Mouse (Mus musculus): ENCODE data around the gene Mgst2.

Gene Mgst2

DNA sequence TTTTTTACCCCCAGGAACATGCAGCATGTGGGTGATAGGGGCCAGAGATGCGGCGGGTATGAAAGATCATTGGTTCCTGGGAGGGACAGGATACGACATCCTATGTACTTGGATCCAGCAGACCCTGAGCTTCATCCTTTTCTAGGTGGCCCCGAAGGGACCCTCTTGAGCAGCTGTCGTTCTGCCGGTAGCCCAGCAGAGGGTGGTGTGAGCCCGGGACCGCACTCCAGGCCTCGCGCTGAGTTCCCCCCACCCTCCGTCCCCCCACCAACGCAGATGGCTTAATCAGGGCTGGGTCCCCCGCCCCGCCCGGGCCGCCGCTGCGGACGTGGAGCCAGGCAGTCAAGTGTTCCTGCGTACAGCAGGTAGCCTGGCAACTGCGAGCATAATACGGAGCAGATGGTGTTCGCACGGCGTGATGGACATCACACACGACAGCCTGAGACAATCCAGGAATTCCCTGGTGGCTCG, 41.2 kb downstream of the Mgst2 start:
- DNase-seq (ENCODE audit: low spot score): peak; percentile 82

DNA sequence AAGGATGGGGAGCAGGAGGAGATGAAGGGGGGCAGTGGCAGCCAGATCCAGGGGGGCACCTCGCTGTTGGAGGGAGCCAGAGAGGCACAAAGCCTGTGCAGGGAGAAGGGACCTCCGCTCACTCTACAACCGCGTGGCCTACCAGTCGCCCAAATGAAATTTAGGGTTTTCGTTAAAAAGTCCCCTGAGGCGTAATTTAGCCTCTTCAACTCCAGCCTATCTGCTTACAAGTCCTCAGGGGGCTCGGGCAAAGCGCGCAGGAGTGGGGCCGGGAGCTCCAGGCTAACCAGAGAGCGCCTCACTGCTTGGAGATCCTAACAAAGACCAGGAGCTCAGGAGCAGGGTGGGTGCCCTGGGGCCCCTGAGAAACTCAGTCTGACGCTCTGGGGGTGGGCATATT, 41.8 kb downstream of the Mgst2 start:
- DNase-seq (ENCODE audit: low spot score): peak; percentile 27

DNA sequence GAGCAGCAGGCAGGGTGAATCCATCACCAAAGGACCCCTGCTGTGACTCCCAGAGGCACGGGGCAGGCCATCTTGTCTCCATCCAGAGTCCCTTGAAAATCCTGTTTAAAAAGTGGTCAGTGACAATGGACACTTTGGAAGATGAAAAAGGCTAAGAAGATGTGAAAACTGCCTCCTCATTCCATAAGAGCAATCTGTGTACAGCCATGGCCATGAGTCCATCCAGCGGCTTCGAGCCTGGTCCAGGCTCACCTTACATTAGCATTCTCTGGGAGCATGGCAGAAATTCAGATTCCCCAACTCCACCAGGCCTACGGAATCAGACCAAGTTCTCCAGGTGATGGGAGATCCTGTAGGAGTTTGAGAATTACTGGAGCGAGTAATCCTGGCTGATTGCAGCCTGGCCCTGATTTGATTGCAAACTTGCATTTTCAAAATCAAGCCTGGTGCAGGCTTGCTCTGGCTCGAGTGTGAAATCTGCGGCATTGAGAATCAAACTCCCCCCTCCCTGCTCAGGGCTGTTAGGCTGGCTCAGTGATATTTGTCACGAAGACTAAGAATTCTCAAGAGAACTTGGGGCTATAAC, 42.6 kb downstream of the Mgst2 start:
- no peak for DNase-seq (ENCODE audit: low spot score)

DNA sequence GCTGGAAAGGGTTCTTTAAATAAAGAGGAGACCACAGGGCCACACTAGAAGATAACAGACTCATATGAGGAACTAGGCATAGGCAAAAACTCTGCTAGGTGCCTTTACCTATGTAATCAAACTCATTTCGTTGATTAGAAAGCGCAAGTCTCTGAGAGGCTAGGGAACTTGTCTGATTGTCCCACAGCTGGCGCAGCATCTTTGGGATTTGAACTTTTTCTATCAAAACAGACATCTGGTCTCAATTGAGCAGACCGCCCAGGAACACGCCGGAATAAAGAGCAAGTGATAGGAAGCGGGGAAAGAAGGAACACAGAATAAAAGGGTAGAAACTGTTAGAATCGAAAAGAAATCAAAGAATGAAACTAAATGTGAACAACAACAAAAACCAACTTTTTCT, 43.3 kb downstream of the Mgst2 start:
- no peak for DNase-seq (ENCODE audit: low spot score)

DNA sequence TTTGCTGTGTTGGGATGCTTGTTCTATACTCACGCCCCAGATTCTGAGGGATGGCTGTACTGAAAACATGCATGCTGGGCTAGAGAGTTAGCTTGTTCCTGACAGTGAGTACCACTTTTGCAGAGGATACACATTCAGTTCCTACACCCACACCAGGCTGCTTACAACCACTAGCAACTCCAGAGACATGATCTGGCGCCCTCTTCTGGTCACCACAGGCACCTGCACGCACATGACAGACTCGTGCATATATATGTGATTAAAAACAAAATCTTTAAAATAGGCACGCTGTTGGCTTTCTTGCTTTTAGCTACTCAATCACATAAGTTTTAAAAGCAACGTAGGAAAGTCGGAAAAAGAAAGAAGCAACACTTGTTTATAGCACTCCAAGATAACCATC, 45.1 kb downstream of the Mgst2 start:
- no peak for DNase-seq (ENCODE audit: low spot score)

DNA sequence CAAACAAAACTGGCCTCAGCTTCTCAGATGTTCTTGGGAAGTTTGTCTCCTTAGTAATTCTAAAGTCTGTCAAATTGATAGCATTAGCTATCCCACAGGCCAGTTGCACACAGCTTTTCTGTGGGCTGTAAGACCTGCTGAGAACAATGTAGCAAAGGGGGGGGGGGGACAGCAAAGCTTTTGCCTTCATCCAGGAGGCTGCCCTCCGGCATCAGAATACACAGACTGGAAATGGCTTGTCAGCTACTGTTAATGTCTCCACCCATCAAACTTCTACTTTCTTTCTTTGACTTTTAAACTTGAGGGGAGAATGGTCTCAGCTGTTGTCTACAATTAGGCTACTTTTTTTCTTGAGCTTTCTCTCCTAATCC, 48.2 kb downstream of the Mgst2 start:
- no peak for DNase-seq (ENCODE audit: low spot score)

DNA sequence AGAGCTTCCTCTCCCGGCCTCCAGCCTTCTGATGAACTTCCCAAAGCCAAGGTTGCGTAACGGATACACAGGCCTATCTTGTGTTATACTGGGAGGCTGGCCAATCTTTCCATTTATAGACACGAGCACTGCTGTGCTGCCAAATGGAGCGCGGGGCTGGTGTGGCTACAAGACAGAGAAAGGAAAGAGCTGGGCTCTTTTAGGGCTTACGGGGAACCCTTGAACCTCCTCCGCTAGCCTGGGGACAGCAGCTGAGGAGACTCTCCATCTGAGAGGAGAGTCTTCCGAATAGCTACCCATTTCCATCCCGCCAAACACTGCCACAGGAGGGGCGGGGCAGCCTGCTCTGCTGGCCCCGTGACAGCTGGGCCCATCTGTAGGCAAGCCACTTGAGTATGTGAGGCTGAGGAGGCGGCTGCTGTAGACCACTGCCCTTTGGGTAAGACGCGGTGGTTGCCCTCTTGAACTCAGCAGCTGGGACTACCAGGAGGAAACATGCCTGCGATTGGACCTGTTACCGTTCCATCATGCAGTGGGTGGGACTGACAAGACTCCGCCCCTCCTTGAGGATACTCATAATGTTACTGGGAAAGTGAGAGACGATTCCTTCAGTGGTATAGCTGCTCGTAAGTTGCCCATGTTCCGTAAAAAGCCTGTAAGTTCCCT, 48.7 kb downstream of the Mgst2 start:
- DNase-seq (ENCODE audit: low spot score): peak; percentile 37

DNA sequence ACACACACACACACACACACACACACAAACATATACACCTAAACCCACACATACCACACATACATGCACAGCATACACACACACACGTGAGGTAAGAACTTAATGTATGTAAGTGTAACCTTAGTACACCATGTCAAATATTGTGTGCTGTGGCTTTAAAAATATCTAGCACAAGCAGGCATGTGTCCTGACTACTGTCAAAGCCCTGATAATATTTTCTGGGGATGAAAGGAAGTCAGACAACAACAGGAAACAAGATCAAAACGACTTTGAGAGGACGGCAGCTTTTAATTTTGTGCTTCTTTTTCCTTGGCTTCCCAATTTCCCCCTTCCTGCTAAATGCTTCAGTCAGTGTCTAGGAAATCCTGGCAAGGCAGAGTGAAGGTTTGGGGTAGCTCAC, 52.2 kb downstream of the Mgst2 start:
- DNase-seq (ENCODE audit: low spot score): peak; percentile 16

DNA sequence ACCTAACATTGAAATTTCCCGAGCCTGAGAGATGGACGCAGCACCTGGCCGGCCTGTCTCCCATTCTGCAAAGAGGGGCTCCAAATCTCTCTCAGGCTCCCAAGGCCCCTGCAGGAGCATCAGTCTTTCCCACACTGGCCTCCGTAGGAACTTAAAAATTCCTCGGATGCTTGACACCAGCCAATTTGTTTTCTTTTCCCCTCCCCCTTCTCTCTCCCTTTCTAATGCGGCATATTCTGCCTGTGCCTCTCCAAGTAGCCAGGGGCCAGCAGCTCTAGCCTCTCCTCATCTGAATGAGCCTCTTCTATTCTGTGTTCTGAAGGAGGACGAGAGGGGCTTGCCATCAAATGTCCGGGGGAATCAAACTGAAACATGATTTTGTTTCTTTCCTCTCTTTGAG, 53.1 kb downstream of the Mgst2 start:
- DNase-seq (ENCODE audit: low spot score): peak; percentile 35

DNA sequence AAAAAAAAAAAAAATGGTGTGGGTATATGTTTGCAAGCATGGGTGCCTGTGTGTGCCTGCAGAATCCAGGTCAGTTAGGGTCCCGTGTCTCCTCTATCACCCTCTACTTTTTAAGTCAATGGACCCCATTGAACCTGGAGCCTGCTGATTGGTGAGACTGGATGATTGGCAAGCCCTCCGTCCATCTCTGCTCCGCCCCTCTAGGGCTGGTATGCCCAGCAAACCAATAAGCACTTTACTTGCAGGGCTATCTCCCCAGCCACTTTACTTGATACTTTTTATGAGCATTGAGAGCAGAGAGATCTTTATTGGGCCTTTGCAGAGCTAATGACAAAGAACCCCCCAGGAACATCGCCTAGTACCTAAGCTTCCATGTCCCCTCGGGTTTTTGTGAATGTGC, 54.3 kb downstream of the Mgst2 start:
- no peak for DNase-seq (ENCODE audit: low spot score)

DNA sequence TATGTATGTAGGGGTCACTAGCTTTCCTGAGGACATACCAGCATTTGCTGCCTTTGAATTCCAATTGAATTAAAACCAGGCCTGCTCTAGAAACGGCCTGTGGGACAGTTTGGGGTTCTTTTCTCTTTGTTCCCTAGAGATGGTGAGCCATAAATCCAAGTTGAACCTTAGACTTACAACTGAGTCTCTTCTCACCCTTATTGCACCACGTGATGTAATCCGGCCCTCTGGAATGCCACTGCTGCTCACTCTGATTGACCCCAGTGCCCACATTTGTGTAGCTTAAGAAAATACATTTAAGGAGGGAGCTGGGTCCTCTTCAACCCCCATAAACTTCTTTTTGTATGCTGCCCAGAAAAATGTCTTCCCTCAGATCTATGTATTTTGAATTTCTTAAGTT, 57.3 kb downstream of the Mgst2 start:
- peak; percentile 27 for DNase-seq (ENCODE audit: low spot score)

DNA sequence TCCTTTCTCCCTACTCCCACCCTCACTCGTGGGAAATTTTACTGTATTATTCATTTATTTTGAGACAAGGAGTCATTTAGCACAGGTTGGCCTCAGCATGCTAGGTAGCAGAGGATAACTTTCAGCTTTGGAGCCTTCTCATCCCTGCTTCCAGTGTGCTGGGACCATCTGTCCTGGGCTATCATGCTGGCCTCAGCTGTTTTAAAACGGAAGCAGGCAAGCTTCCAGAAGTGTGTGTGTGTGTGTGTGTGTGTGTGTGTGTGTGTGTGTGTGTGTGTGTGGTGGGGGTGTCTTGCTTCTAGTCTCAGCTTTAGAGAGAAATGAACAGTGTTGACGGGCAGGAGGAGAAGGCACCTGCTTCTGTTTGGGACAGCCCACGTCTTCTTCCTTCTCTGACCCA, 57.7 kb downstream of the Mgst2 start:
- DNase-seq (ENCODE audit: low spot score): no peak

DNA sequence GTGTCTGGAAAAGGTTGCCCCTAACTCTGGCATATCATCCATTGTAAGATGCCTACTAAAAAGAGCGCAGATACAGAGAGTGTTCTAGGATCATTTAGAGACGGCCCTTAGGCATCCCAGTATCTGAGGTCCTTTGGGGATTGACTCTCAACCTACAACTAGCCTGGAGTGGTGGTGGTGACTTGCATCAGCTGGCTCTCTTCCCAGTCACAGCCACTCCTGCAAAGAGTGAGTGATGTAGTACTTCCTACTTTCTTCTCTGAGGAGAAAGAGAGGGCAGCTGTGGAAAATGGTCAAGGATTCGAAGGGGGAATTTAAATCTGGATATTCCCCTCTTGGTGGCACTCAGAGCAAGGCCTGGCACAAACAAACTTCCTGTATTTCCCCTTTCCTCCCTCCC, 59.2 kb downstream of the Mgst2 start:
- no peak for DNase-seq (ENCODE audit: low spot score)

DNA sequence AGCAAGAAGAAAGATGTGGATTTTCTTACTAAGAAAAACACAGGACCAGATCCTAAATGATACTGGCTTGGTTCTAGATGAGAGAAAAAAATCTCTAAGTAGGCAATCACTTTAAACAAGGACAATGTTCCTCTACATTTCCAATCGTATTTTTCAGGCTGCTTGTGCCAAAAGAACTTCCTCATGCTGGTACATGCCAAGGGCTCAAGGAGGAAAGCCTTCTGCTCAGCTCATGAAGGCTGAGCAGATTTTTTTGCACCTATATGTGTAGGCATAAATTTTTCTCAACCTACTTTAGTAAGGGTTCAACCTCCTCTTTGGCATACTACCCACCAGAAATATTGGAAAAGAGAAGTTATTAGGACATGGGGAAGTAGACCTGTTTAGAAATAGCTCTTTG, 59.8 kb downstream of the Mgst2 start:
- DNase-seq (ENCODE audit: low spot score): no peak

DNA sequence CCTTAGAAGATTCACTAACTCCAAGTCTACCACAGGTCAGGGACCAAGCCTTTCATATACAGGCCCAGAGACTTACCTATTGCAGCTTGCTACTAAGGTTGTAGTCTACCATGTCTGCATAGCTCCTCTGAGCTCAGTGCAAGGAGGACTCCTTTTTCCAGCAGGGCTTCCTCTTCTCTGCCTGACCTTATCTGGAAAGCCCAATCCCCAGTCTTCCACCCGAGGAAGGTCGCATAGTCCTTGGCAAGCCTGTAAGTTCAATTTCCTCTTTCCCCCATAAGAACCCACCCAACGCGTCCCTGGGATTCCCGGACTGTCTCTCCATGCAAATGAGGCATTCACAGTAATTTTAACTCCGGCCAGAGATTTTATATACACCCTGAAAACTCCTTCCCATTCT, 66.1 kb downstream of the Mgst2 start:
- no peak for DNase-seq (ENCODE audit: low spot score)

DNA sequence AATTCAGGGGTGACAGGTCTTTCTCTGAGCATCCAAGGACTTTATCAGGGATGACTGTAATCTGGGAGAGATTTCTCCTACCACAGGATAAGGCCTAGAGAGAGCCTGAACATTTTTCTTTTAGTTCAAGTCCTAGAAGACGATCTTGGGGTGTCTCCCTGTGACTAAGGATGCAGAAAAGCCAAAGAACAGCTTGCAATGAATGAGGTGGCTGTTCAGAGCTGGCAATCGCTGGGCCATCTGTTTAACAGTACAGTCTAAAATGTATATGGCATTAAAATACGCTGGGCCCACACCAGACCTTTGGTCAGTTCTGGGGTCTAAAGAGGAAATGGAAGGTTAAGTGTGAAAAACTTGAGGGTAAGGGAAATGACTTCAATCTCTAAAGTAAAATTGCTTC, 67.3 kb downstream of the Mgst2 start:
- DNase-seq (ENCODE audit: low spot score): no peak

DNA sequence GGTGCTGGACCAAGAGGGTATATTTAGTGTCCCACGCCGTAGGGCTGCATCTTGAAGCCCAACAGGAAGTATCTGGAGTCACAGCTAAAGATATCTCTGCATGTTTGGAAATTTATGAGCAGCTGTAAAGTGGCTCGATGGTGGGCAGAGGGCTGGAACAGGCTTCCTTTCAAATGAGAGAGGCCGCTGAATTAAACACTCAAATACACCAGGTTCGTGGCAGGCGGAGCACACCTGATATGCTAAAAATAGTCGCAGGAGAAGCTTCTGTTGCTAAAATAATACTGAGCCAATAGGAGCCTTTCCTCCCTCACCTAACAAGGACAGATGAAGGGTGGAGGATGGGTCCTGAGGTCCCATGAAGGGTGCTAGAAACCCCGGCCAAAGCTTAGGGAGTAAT, 67.8 kb downstream of the Mgst2 start:
- no peak for DNase-seq (ENCODE audit: low spot score)

DNA sequence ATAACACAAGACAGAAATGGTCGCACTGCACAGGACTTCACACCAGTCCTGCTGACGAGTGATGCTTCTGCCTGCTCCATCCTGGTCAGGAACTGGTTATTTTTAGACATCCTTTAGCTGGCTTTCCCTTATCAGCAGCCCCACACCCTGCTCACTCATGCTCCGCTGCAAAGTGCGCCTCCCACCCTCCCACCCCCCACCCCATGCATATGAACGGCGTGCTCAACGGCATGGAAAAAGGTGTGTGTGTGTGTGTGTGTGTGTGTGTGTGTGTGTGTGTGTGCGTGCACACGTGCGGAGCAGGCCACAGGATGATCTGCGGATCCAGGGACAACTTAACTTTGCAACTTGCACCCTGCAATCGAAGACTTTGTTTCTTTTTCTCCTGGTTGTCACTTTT, 68.3 kb downstream of the Mgst2 start:
- DNase-seq (ENCODE audit: low spot score): peak; percentile 52

DNA sequence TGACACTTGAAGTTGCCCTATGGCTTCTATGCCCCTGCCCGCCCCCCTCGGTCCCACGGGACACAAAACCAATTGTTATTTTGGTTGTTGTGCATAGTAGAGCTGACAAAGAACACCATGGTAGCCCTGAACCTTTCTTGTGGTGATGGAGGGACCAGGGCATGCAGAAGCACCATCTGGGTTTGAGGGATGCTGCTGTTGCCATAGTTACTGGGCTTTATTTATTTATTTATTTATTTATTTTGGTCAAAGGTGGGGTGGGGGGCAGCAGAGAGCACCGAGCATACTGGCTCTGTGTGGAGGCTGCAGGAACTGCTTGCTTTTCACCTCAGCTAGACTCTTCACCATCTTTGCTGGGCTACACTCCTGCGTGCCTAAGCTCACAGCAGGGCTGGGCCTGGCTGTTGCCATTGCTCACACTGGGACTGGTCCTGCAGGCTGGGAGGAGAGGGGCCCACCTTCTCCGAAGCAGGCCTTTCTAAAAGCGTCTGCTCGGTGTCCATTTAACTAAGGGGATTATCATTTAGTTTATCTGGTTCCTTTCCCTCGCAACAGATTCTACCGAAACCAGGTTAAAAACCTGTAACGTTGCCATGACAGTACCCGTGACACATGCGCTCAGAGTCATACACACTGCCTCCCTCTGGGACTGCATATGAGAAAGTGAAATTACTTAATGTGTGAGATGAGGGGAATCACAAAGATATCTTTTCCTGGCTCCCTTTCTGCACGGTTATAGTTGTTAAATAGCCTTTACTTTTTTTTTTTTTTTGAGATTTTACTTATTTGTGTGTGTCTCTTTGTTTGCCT, 69.2 kb downstream of the Mgst2 start:
- no peak for DNase-seq (ENCODE audit: low spot score)

DNA sequence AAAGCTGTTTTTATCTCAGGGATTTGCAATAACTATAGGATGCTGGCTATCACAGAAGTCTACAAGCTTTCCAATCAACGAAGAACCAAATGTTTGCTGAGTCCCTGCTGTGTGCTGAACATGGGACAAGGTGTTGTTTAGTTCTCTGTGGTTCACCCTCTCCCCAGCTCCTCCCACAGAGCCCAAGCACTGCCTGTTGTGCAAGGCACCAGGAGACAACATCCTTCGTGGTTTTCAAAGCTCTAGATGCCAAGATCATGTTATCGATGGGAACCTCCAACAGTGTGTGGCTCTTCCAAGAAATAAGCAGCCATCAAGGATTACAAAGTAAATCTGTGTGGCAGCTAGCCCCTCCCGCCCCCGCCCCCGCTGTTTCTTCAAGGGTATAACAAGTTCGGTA, 70.5 kb downstream of the Mgst2 start:
- DNase-seq (ENCODE audit: low spot score): no peak

DNA sequence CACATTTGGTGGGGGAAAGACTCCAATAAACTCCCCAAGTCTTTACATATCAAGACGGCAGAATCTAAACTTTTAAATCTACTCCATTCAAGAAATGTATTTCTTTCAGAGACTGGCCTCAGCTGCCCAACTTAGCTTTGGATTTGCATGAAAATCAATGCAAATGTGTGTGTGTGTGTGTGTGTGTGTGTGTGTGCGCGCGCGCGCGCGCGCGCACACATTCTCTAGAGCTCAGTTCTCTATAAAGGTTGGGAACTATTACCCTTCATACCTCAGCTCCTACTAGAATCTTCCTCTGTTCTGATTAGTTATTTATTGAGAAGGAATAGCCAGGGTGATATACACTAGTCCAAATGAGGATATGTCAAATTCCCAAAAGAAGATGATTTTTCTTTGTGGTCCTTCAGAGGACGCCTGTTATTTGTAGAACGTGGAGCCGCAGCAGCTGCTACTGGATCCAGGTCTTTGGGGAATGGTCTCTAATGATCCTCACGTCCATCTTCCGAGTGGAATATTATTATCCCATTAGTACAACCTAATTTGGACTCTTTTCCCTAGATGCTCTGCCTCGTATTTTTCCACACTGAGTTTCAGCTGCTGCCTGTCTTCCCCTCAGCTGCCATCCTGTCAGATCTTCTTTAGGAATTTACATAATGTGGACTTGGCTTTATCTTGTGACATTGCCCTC, 71.9 kb downstream of the Mgst2 start:
- no peak for DNase-seq (ENCODE audit: low spot score)

All from yolk sac, embryonic 10.5 days (tissue).